Mouse (Mus musculus) small intestine, adult 2 months (tissue): ENCODE results near the gene Pon2.

ENCODE experiments used
- CTCF ChIP-seq: fragments of 200-500 bp; IDR thresholded peaks from 2 replicates; pipeline ENCODE4 v1.5.1; 2012; ENCODE audit warnings: low read depth, mild to moderate bottlenecking, control low read depth, inconsistent platforms, low read length, moderate library complexity, mixed read lengths; ENCODE audit not compliant: insufficient replicate concordance, insufficient read length; ENCODE audit errors: extremely low read depth
- POLR2A ChIP-seq: fragments of 200-500 bp; IDR thresholded peaks from 2 replicates; pipeline ENCODE4 v1.6.1; 2012; ENCODE audit warnings: low read depth, mild to moderate bottlenecking, control low read depth, inconsistent platforms, low read length, moderate library complexity

GRCm38 (mm10) chr6:5264793-5265192 is 33.5 kb downstream of the Pon2 start:
- TF ChIP-seq CTCF (no peak), POLR2A (no peak)
